Mouse (Mus musculus) erythroblast, embryonic 14.5 days (primary cell): ENCODE results near the gene Meis3. TPM values are rescaled to one million over a fixed set of nuclear protein-coding genes. Genes with fewer than 3 reads are reported as not detected.

Experiments used
- H3K27me3 ChIP-seq: 2 replicates; pipeline ENCODE4 v1.6.1; 2012; ENCODE audit warnings: inconsistent platforms; ENCODE audit not compliant: control insufficient read depth
- H3K36me3 ChIP-seq: 2 replicates; pipeline ENCODE4 v1.6.1; 2012; ENCODE audit warnings: mild to moderate bottlenecking, inconsistent platforms; ENCODE audit not compliant: control insufficient read depth
- H3K4me1 ChIP-seq: 2 replicates; pipeline ENCODE4 v1.6.1; 2012; ENCODE audit warnings: inconsistent platforms; ENCODE audit not compliant: control insufficient read depth
- H3K4me3 ChIP-seq: replicated peaks from 2 replicates; pipeline ENCODE3; 2012; ENCODE audit warnings: moderate library complexity, mild to moderate bottlenecking, inconsistent platforms
- H3K9me3 ChIP-seq: 2 replicates; pipeline ENCODE4 v1.6.1; 2012; ENCODE audit warnings: low read length, inconsistent platforms, mixed read lengths; ENCODE audit not compliant: control insufficient read depth
- GATA1 ChIP-seq: IDR thresholded peaks from 2 replicates; pipeline ENCODE4 v1.6.1; 2012; ENCODE audit warnings: low read length, inconsistent platforms, mixed read lengths
- TAL1 ChIP-seq: IDR thresholded peaks from 3 replicates; pipeline ENCODE4 v1.6.1; 2012; ENCODE audit warnings: low read length, inconsistent platforms, mixed read lengths
- polyA plus RNA-seq: library from polyadenylated mRNA; stranded (reverse); fragments of >175 nt; gene quantifications from 2 replicates; pipeline ENCODE4 v1.2.3, GENCODE M21; 2012

Meis3 gene
- polyA plus RNA-seq, 1 experiment = 0.07 TPM

DNA sequence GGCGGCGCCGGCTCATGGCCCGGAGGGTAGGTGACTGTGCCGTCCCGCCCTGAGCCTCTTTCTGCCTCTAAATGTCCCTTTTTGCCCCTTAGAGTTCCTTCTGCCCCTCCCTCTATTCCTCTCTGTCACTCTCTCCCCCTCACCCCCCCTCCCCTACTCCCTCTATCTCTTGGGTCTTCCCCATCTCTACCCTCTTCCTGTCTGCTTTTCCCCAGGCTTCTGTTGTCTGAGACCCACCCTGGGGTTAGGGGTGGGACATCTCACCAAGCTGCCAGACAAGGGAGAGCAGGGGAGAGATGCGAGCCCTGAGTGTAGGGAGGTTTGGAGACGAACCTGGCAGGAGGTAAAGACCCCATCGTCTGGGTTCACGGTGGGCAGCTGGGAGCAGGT lies 647 bp downstream of the Meis3 start:
- Histone ChIP-seq H3K27me3 (peaks cover 55% of the 10 kb centered on the region), H3K4me1 (no peaks in the 10 kb centered on the region), H3K4me3 (peak overlapping the region; percentile 29), H3K9me3 (no peaks in the 10 kb centered on the region), H3K36me3 (no peaks in the 10 kb centered on the region)
- TF ChIP-seq GATA1 (no peak), TAL1 (no peak)

DNA sequence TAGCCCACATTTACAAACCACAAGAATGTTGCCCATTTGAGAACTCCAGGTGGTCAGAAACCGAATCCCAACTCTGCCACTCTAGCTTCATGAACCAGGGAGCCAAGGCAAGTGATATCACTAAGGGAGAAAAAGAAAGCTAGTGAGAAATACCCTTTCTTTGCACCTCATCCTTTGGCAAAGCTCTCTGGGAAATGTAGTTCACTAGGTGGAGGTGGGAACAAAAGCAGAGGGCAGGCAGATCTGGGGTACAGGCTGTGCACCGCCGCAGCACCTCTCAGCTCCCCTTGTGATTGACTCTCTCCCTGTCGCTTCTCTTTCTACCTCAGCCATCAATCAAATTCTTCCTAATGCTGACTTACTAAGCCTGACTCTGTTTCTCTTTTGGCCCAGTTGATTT lies 3.2 kb downstream of the Meis3 start:
- Histone ChIP-seq H3K36me3 (no peaks in the 10 kb centered on the region), H3K9me3 (no peaks in the 10 kb centered on the region), H3K4me1 (no peaks in the 10 kb centered on the region), H3K4me3 (no peak overlapping the region), H3K27me3 (peaks cover 43% of the 10 kb centered on the region)
- no peak for TF ChIP-seq GATA1
- TF ChIP-seq TAL1 = no peak

DNA sequence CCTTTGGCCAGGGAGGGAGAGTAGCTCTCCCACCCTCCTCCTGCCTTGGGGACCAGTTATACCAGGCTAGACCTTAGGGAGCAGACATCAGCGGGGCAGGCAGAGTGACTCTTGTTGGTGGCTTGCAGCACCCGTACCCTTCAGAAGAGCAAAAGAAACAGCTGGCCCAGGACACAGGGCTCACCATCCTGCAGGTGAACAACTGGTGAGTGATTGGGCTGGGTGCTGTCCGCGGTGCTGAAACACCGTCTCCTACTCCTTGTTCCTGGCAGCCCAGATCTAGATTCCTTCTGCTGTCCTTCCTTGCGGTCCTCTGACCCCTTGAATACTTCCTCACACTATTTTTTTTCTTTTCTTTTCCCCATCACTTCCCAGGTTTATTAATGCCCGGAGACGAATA lies 8.8 kb downstream of the Meis3 start:
- Histone ChIP-seq H3K36me3 (no peaks in the 10 kb centered on the region), H3K27me3 (no peaks in the 10 kb centered on the region; the same call in 1 of the 2 replicates), H3K4me3 (no peak overlapping the region), H3K9me3 (no peaks in the 10 kb centered on the region), H3K4me1 (peaks cover 5% of the 10 kb centered on the region; the same call in 1 of the 2 replicates)
- TF ChIP-seq TAL1 (no peak), GATA1 (no peak)

GRCm38 (mm10) chr7:16187494-16187893 lies 12.6 kb downstream of the Meis3 start:
- TF ChIP-seq GATA1 = no peak
- no peak for TF ChIP-seq TAL1
- H3K4me3 ChIP-seq = no peak overlapping the region
- H3K9me3 ChIP-seq = no peaks in the 10 kb centered on the region
- peaks cover 12% of the 10 kb centered on the region for H3K4me1 ChIP-seq
- H3K36me3 ChIP-seq = no peaks in the 10 kb centered on the region
- no peaks in the 10 kb centered on the region; the same call in 1 of the 2 replicates for H3K27me3 ChIP-seq

DNA sequence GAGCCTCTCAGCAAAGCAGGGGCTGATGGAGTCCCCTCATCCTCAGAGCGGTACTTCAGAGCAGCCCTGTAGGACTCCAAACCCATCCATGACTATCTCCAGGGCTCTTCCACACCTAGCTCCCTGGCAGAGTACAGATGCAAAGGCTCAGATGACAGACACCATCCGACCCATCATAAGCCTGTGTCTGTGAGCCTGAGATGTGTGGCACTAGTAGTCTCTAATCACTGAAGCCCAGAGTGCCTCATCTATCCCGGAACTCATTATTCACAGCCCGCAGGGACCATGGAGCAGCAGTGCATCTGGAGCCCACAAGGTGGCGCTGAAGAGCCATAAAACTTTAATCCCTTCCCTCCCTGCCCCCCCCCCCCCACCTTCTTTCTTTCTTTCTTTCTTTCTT lies 17.4 kb downstream of the Meis3 start:
- Histone ChIP-seq H3K4me1 (peaks cover 12% of the 10 kb centered on the region), H3K36me3 (peaks cover 4% of the 10 kb centered on the region), H3K27me3 (no peaks in the 10 kb centered on the region; the same call in 1 of the 2 replicates), H3K9me3 (peaks cover 3% of the 10 kb centered on the region; the same call in 1 of the 2 replicates), H3K4me3 (no peak overlapping the region)
- TF ChIP-seq TAL1 (no peak), GATA1 (no peak)

DNA sequence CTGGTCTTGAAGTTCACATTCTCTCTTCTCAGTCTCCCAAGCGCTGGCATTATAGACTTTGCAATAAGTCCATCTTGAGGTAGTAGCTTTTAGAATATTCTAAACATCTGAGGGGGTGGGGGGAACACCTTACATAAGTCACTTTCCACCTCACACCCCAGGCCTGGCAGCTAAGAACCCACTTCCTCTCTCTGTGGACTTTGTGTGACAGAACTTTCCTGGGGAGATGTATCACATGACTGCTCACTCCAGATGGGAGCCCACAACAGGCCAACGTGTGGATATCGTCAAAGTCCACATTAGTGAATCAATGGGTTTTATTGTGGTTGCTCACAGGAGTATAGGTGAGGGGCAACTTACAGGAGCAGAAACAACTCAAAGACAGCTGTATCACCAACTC lies 18.8 kb downstream of the Meis3 start:
- H3K4me3 ChIP-seq = no peak overlapping the region
- H3K4me1 ChIP-seq = peaks cover 7% of the 10 kb centered on the region
- peaks cover 3% of the 10 kb centered on the region; the same call in 1 of the 2 replicates for H3K9me3 ChIP-seq
- no peak for TF ChIP-seq GATA1
- TF ChIP-seq TAL1 = no peak
- H3K27me3 ChIP-seq = no peaks in the 10 kb centered on the region; the same call in 1 of the 2 replicates
- peaks cover 10% of the 10 kb centered on the region for H3K36me3 ChIP-seq

DNA sequence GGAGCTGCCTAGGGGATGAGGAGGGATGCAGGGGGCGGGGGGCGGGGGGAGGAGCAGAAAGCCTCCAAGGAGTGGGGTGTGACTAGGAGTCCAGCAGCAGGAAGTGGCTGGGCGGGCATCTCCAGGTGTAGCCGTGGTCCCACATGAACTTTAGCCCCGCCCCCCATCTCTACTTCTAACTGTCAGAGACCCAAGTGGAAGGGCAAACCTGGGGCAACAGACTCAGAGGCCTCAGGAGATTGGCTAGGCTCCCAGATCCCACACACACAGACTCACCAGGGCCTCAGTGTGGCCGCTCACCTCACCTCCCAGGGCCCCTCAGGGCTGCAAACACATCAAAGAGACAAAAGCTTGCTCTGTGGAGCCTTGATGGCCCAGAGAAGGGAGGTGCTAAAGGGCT lies 21.7 kb downstream of the Meis3 start:
- H3K36me3 ChIP-seq = peaks cover 18% of the 10 kb centered on the region
- no peaks in the 10 kb centered on the region for H3K27me3 ChIP-seq
- H3K4me1 ChIP-seq = peaks cover 7% of the 10 kb centered on the region
- no peak overlapping the region for H3K4me3 ChIP-seq
- no peak for TF ChIP-seq TAL1
- TF ChIP-seq GATA1 = no peak
- H3K9me3 ChIP-seq = peaks cover 3% of the 10 kb centered on the region; the same call in 1 of the 2 replicates

DNA sequence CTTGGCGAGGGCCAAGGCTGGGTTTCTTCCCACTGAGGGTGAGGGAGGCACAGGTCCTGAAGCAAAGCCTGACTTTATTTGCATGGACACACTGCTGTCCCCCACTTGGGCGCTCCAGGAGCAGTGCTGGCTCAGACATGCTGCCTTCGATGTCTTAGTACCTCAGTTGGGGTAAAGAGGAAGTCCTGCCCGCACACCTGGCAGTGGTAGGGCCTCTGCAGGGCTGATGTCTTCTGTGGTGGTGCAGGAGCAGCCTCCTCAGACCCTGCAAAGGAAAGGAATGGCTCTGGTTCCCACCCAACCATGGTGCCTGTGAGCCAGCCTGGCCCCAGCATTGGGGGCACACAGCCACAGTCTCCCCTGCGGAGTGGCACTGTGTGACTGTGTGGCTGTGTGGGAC lies 22.3 kb downstream of the Meis3 start:
- Histone ChIP-seq H3K9me3 (peaks cover 3% of the 10 kb centered on the region; the same call in 1 of the 2 replicates), H3K27me3 (no peaks in the 10 kb centered on the region), H3K4me1 (peaks cover 2% of the 10 kb centered on the region), H3K36me3 (peaks cover 23% of the 10 kb centered on the region), H3K4me3 (no peak overlapping the region)
- TF ChIP-seq TAL1 (no peak), GATA1 (no peak)

GRCm38 (mm10) chr7:16198540-16198939 lies 23.6 kb downstream of the Meis3 start:
- Histone ChIP-seq H3K4me1 (no peaks in the 10 kb centered on the region), H3K36me3 (peaks cover 30% of the 10 kb centered on the region), H3K27me3 (no peaks in the 10 kb centered on the region), H3K9me3 (peaks cover 3% of the 10 kb centered on the region; the same call in 1 of the 2 replicates), H3K4me3 (no peak overlapping the region)
- TF ChIP-seq TAL1 = no peak
- no peak for TF ChIP-seq GATA1

- no peak for TF ChIP-seq GATA1
- no peak for TF ChIP-seq TAL1
- H3K4me1 ChIP-seq = no peaks in the 10 kb centered on the region
Measured at GRCm38 (mm10) chr7:16201136-16201535, 26.2 kb downstream of the Meis3 start.

More at GRCm38 (mm10) chr7:16201136-16201535, 26.2 kb downstream of the Meis3 start:
- H3K36me3 ChIP-seq = peaks cover 39% of the 10 kb centered on the region
- no peaks in the 10 kb centered on the region for H3K9me3 ChIP-seq
- H3K27me3 ChIP-seq = no peaks in the 10 kb centered on the region
- H3K4me3 ChIP-seq = no peak overlapping the region
